ENCODE assay signal across 1 mouse cellular context in the genomic region with DNA sequence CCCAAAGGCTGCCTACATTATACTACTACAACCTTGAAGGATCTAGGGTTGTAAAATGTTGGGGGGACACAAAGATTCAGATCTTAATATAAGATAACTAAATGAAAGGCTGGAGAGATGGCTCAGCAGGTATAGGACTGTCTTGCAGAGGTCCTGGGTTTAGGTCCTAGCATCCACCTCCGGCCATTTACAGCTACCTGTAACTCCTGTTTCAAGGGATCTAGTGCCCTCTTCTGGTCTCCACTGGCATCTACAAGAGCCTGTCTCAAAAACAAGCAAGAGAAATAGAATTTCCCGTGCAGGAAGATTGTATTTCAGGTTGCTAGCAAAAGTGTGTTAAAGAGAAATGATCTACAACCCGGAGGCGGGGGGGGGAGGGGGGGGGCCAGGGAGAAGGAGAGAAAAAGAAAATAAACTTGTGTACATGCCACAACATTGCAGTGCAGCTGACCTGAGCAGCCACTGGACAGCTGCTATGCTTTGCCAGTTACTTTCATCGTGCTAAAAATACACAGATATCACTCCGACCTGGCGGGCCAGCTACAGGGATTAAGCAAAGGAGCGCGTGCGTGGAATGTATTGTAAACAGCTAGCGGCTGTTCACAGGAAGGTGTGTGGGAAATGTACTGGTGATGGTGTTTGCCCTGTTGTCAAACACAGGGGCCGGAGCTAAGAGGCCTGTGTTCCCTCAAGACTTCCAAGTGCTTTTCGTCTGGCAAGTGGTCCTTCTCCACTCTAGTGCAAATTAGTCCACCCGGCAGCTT.
TF ChIP-seq lines count a peak whose summit lies in the region.

No protein-coding gene starts in this region.

TF ChIP-seq in MEL, 35 proteins besides CTCF, POLR2A, EP300 and RAD21:
- TF ChIP-seq UBTF (IDR thresholded peaks at IDR 0.05; ENCODE audit: borderline replicate concordance, insufficient read depth, low read depth, low read length) = no peak
- TF ChIP-seq ETS1 (IDR thresholded peaks at IDR 0.05; ENCODE audit: low read depth, low read length) = no peak
- peak; percentile 59 for TF ChIP-seq SIN3A (IDR thresholded peaks at IDR 0.05; ENCODE audit: low read length)
- TF ChIP-seq ZNF384 (IDR thresholded peaks at IDR 0.05; ENCODE audit: low read depth, low read length) = peak; percentile 27; the same call in 1 of the 2 replicates
- TF ChIP-seq HCFC1 (IDR thresholded peaks at IDR 0.05; ENCODE audit: low read depth, low read length) = peak; percentile 44; the same call in 1 of the 2 replicates
- no peak for TF ChIP-seq MYC (IDR thresholded peaks at IDR 0.05; ENCODE audit: low read depth, low read length)
- TF ChIP-seq JUND (IDR thresholded peaks at IDR 0.05; ENCODE audit: low read depth, low read length) = no peak
- TF ChIP-seq ZC3H11A (IDR thresholded peaks at IDR 0.05; ENCODE audit: low read depth, low read length) = peak; percentile 67
- peak; percentile 68 for TF ChIP-seq SMC3 (IDR thresholded peaks at IDR 0.05; ENCODE audit: low read depth, low read length)
- no peak for TF ChIP-seq CHD2 (IDR thresholded peaks at IDR 0.05; ENCODE audit: low read length)
- no peak for TF ChIP-seq CHD1 (IDR thresholded peaks at IDR 0.05; ENCODE audit: low read depth, low read length)
- 0 out of 2 replicates have a peak, but pooled peaks have one; percentile 22 for TF ChIP-seq TBP (IDR thresholded peaks at IDR 0.05; ENCODE audit: low read depth, low read length)
- TF ChIP-seq MEF2A (IDR thresholded peaks at IDR 0.05; ENCODE audit: extremely low read depth, insufficient replicate concordance, low read depth, low read length, poor library complexity, severe bottlenecking) = no peak
- TF ChIP-seq BHLHE40 (IDR thresholded peaks at IDR 0.05; ENCODE audit: borderline replicate concordance, low read depth, low read length) = no peak
- no peak for TF ChIP-seq KAT2A (conservative IDR thresholded peaks at IDR 0.05; ENCODE audit: low read depth, low read length)
- TF ChIP-seq GATA1 (IDR thresholded peaks at IDR 0.05; ENCODE audit: low read depth, low read length) = no peak
- TF ChIP-seq MXI1 (IDR thresholded peaks at IDR 0.05; ENCODE audit: low read depth, low read length) = no peak
- TF ChIP-seq E2F4 (IDR thresholded peaks at IDR 0.05; ENCODE audit: borderline replicate concordance, low read depth, low read length) = no peak
- no peak for TF ChIP-seq POLR2AphosphoS2 (IDR thresholded peaks at IDR 0.05; ENCODE audit: low read length)
- no peak for TF ChIP-seq MAX (IDR thresholded peaks at IDR 0.05; ENCODE audit: low read length)
- no peak for TF ChIP-seq ZKSCAN1 (IDR thresholded peaks at IDR 0.05; ENCODE audit: low read depth, low read length)
- no peak for TF ChIP-seq ZMIZ1 (IDR thresholded peaks at IDR 0.05; ENCODE audit: low read depth, low read length)
- no peak for TF ChIP-seq GABPA (IDR thresholded peaks at IDR 0.05; ENCODE audit: low read depth, low read length)
- no peak for TF ChIP-seq MAZ (IDR thresholded peaks at IDR 0.05; ENCODE audit: low read depth, low read length)
- no peak for TF ChIP-seq NRF1 (IDR thresholded peaks at IDR 0.05; ENCODE audit: insufficient read depth, low read depth, low read length, poor library complexity, severe bottlenecking)
- no peak for TF ChIP-seq MYB (IDR thresholded peaks at IDR 0.05; ENCODE audit: low read depth, low read length)
- TF ChIP-seq USF1 (IDR thresholded peaks at IDR 0.05; ENCODE audit: low read depth, low read length) = peak; percentile 18; the same call in 1 of the 2 replicates
- TF ChIP-seq USF2 (IDR thresholded peaks at IDR 0.05; ENCODE audit: borderline replicate concordance in 1 of 2, insufficient read depth in 1 of 2, low read depth in 1 of 2, low read length in 2 of 2) = no peak
- TF ChIP-seq TCF12 (IDR thresholded peaks at IDR 0.05; ENCODE audit: low read depth, low read length) = no peak
- TF ChIP-seq RCOR1 (IDR thresholded peaks at IDR 0.05; ENCODE audit: low read depth, low read length) = no peak
- 0 out of 2 replicates have a peak, but pooled peaks have one; percentile 34 for TF ChIP-seq ELF1 (IDR thresholded peaks at IDR 0.05; ENCODE audit: low read depth, low read length)
- no peak for TF ChIP-seq NELFE (IDR thresholded peaks at IDR 0.05; ENCODE audit: low read depth, low read length)
- no peak for TF ChIP-seq POLR2AphosphoS5 (IDR thresholded peaks at IDR 0.05; ENCODE audit: borderline replicate concordance, low read depth, low read length)
- TF ChIP-seq TAL1 (IDR thresholded peaks at IDR 0.05; ENCODE audit: low read length) = no peak
- no peak for TF ChIP-seq MAFK (IDR thresholded peaks at IDR 0.05; ENCODE audit: borderline replicate concordance, low read depth, low read length)
TF ChIP-seq in MEL: peak in this region for 8.
